Mouse (Mus musculus) spleen, adult 2 months (tissue): Measurements from ENCODE around the gene Scarf2.

ENCODE experiments used
- CTCF ChIP-seq: fragments of 200-500 bp; IDR thresholded peaks from 2 replicates; pipeline ENCODE4 v1.5.1; 2011; ENCODE audit warnings: mild to moderate bottlenecking, inconsistent platforms; ENCODE audit not compliant: insufficient read depth, insufficient read length, insufficient replicate concordance; ENCODE audit errors: extremely low read depth
- POLR2A ChIP-seq: fragments of 200-500 bp; IDR thresholded peaks from 2 replicates; pipeline ENCODE4 v1.6.1; 2011; ENCODE audit warnings: low read depth, low read length, inconsistent platforms

GRCm38 (mm10) chr16:17792728-17793127, 4.4 kb upstream of the Scarf2 start:
- TF ChIP-seq CTCF (no peak), POLR2A (no peak)
